Mouse (Mus musculus) liver (tissue): Measurements from ENCODE around the gene Glipr2.
A peak's percentile ranks its signal among the peaks of the same experiment; 100 is the strongest.

Source experiments
- DNase-seq: peaks from one replicate; pipeline ENCODE4 v3.0.0-alpha.2; 2020; ENCODE audit warnings: mixed read lengths

Gene Glipr2

DNA sequence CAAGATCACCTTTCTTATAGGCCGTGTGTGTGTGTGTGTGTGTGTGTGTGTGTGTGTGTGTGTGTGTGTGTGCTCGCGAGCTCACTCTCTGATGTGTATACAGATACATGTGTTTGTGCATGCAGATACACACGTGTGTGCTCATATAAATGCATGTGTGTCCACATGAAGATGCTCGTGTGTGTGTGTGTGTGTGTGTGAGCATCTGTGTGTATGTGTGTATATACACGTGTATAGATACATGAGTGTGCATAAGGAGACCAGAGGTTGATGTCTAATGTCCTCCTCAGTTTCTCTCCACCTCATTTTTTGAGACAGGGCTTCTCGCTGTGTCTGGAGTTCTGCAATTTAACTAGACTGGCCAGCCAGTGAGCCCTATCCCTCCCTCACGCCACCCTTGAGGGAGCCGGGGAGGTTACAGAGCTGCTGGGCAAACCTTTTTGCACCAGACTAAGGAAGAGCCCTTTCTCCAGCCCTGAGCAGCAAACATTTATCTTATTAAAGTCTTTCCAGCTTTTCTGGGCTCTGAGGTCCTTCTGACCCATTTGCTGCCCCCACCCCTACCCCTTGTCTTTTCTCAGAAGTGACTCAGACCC lies 14.4 kb downstream of the Glipr2 start:
- DNase-seq, result no peak

DNA sequence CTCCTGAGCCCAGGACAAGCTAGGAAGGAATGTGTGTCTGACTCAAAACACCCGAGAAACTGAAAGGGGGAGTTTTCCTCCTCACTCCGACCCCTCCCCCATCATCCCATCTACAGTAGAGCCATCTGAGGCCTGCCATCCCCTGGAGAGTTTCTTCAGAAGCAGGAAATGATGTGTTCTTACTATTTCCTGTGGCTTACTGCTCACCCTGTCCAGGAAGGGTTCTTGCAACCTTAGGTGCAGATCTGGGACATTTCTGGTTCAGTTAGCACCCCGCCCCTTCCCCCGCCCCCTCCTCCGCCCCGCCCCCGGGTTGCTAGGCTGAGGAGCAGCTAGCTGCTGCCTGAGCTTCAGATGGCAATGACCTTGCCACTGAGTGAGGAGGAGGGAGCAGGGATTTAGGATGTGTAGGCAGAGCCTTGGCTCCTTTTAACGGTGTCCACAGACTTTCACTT lies 15.0 kb downstream of the Glipr2 start:
- DNase-seq, result peak; percentile 84

DNA sequence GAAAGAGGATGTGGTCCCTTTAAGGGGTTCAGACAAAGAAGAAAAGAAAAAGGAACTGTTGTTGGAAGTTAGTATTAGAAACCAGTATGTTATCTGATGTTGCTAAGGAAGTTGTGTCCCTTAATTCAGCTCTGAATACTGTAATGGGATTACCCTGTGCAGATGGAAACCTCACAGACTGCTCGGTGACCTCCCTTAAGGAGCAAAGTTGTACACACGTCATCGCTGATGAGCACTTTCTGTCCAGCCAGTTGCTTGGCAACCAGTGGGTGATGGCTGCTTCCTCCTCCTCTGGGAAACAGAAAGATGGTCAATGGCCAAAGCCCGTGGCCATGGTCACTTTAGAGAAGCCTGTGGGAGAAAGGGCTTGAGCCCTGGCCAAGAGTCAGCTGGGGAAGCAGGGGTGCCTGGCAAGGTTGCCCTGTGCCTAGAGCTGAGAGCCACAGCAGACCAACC lies 16.4 kb downstream of the Glipr2 start:
- no peak for DNase-seq

DNA sequence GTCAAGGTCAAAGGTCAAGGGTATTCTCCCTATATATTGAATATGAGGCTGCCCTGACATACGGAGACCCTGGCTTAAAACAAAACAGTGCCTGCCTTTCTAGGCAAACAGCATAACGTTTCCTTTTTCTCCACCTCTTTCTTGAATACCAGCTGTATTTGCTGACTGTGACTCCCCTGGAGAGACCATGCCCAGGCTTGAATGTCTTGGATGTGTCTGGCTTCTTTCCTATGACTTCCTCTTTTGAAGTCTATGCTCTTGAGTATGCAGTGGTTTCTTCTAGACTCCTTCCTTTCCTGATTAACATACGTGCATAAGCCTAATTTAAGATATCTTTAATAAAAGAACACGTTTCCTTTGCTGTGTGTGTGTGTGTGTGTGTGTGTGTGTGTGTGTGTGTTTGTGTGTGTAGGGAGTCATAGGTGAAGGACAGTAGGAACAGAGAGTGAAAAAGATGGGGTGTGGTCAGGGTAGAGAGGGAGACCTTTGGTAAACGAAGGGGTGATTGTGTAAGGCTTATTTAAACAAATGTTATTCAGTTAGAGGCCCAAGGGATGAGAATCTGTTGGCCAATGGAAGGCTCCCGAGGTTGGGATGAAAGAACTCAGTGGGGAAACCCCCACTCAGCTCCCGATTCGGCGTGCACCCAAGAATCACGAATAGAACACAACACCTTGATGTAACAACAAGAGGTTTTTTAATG lies 17.9 kb downstream of the Glipr2 start:
- no peak for DNase-seq

DNA sequence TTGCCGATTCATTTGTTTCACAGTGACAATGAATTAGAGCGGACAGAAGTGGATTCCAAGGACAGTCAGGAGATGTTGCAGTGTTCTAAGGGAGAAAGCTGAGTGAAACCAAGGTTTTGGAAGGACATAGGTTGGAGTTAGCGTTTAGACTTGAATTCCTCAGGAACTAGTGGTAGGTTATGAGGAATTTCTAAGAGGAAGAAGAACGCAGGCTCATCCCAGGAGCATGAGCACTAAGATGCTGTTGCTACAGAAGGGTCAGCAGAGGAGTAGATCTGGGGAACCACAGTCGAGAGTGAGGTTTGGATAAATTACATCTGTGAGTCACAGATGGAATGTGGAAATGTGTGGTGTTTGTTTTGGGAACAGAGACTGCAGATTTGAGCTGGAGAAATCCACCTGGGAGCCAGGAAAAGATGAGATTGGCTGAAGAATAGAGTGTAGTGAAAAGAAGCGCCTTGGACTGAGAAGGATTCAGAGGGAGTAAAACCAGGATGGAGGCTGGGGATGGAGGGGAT lies 19.1 kb downstream of the Glipr2 start:
- DNase-seq, result no peak

DNA sequence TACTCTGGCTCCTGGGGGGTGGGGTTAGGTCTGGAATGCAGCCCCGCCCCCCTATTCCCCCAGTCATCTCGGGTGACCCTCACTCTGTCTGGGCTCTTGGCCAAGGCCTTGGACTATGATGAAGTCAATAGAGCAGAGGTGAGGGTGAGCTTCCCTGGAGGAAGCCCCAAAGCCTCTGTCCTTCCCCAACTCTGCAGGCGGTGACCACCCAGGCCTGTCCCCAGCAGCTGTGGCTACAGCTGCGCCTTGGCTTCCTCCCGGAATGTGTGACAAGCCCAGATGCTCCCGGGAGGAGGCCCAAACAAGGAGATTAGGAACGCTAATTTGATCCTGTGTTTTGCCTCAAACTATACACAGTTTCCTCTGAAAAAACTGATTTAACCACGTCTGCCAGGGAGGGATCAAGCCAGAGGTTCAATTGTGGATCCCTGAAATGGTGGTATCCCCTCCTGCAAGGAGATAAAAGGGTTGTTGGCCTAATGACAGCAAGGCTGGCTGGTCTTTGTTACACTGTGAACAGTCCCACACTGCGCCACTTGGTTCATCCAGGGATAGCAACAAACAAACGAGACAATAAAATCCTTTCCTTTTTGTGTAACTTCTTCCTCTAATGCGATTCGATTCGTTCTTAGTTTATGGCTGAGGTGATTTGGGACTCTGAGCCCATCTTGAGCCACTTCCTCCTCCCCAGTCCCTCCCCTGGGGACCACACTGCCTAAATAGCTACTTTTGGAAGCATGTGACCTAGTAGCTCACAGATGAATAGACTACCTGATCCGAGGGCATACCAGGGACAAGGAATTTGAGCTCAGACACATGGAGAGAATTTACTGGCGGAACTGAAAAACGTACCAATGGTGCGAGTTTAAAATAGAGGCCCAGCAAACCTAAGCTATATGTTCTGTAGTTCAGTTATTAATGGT lies 21.6 kb downstream of the Glipr2 start:
- DNase-seq, result peak; percentile 39

DNA sequence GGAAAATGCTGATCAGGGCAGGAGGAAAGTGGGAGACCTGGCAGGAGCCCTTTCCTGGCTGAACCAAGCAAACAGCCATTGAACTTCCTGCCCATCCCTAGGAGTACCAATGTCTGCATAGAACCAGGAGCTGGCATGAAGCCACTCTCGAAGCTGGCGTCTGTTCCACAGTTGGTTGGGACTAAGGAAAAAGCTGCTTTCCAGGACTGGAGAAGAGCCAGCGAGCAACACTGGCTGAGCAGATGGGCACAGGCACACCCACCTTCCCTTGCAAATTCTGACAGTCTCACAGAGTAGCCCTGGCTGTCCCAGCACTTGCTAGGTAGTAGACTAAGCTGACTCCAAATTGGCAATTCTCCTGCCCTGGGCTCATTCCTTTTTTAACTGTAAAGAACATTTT lies 22.5 kb downstream of the Glipr2 start:
- peak; percentile 2 for DNase-seq

DNA sequence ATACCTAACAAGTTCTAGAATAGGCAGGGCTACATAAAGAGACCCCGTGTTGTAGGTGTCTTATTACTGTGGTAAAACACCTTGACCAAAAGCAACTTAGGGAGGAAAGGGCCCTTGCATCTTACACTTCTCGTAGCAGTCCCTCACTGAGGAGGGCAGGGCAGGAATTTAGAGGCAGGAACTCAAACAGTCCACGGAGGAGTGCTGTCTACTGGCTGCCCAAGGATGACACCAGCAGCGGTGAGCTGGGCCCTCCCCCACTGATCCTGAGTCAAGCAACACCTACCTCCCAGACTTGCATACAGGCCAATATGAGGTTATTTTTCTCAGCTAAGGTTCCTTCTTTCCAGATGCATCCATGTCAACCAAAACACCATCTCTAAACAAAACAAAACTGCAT lies 23.0 kb downstream of the Glipr2 start:
- DNase-seq, result peak; percentile 1

DNA sequence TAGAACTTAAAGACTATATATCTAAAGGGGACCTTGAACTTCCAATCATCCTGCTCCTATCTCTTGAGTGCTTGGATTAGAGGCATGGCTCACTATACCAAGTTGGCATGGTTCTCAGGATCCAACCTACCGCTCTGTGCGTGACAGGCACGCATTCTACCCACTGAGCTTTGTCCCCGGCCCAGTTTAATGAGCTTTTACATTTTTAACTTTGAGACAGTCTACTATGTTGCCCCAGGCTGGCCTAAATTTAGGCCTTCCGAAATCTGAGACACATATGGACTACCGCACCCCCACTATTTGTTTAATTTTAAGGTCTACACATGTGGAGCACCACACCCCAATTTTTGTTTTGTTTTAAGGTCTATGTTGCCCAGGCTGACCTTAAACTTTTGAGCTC lies 23.6 kb downstream of the Glipr2 start:
- peak; percentile 2 for DNase-seq

DNA sequence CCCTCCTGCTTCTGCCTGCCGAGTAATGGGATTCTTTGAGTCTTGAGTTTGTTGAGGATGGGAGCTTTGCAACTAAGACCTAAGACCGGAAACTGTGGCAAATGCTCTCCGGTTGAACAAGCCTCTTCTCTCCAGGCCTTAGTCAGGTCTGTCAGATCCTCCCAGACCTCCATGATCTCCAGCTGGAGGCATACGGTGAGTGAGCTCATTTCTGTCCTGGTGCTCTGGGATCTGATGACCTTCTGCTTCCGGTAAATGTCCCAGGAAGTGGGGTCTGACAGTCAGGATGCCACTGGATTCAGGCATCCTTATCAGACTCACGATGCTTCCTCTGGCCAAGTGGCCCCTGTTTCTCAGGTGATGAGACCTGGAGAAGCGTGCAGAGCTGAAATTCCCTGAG lies 24.1 kb downstream of the Glipr2 start:
- DNase-seq, result peak; percentile 2

DNA sequence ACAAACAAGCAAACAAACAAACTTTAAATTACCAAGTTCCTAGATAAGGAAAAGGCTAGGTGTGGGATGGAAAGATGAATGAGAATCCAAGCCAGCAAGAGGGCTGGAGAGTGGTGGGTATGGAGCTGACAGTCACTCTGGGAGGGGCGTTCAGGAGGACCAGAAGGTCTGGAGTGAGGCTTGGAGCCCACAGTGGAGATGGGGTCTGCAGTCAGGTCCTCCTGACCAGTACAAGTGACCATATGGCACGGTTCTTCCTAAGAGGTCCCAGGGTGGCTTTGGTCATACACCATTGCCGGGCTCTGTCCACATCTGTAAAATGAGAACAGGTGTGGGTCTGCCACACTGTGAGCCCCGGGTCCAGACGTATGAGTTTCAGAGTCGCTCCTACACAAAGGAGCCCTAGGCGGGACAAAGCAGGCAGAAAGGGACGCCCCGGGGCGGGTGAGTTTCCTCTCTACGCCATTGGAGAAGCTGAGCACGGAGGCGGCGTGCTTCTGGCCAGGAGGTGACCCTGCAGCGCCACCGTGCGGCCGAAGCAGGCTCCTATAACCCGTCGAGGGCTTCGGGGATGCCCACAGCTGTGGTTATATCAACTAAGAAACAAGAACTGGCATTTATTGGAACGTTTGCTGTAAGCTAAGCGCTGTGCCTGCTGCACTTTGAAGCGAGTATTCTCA lies 25.0 kb downstream of the Glipr2 start:
- peak; percentile 94 for DNase-seq

DNA sequence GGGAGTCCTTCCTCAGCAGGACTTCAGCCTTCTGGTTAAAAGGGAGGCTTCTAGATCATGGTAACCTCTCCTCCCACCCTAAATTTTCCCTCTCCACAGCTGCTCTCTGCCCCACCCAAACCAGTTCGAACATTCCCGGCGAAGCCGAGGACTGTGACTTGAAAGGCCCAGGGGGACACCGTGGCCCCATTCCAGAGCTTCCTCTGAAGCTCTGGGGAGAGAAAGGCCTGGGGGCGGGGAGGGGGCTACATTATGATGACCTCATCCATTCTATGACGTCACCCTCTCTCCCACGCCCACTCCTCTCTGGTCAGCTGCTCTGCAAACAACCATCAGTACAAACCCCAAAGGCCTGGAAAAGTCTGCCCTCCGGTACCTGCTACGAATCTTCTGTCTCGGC lies 26.0 kb downstream of the Glipr2 start, which contains the start of gene Ccin:
TSS of gene Ccin (plus strand) at position 303 of the 400 bp plus-strand sequence.
- no peak for DNase-seq

DNA sequence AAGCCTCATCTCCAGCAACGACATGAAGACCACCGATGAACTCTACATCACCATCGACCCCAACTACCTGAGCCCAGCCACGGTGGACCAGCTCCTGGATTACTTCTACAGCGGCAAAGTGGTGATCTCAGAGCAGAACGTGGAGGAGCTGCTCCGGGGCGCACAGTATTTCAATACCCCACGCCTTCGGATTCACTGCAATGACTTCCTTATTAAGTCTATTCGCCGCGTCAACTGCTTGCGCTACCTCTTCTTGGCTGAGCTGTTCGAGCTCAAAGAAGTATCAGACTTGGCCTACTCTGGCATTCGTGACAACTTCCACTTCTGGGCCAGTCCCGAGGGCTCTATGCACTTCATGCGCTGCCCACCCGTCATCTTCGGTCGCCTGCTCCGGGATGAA lies 26.6 kb downstream of the Glipr2 start:
- DNase-seq, result no peak

DNA sequence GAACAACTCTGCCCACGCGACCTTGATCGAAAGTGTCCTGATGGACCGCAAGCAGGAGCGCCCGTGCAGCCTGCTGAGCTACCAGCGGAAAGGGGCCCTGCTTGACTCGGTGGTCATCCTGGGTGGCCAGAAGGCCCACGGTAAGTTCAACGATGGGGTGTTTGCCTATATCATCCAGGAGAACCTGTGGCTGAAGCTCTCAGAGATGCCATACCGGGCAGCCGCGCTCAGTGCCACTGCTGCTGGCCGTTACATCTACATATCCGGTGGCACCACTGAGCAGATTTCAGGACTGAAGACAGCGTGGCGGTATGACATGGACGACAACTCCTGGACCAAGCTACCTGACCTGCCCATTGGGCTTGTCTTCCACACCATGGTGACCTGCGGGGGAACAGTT lies 27.1 kb downstream of the Glipr2 start:
- DNase-seq, result no peak

DNA sequence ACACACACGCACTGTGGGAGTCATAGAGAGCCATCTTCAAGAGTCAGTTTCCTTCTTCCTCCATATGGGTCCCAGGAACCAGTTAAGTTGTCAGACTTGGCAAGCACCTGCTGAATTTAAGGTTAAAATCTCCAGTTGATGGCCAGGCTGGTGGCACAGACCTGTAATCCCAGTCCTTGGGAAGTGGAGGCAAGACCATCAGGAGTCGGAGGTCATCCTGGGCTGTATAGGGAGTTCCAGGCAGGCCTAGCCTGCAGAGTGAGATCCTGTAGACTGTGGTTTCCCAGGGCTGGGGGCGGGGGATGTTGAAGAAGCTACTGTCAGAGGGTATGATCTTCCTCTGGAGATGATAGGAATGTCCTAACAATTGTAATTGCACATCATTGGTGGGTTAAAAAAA lies 31.8 kb downstream of the Glipr2 start:
- DNase-seq, result no peak

DNA sequence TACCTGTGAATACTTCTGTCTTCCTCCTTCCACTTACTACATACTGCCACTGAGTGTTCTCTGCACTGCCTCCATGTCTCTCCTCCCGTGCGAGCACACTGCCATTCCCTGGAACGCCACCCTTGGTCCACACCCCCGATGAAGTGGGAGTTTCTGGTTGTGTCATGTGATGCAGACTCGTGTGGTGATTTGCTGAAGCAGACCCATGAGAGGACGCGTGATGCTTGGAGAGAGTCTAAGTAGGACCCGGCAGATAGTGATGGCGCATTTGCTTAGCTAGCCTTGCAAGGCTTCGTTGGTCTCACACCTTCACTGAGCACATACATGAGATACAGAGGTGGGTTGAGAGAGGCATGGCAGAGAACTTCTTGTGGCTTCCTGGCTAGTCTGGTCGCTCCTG lies 35.9 kb downstream of the Glipr2 start:
- DNase-seq, result no peak

DNA sequence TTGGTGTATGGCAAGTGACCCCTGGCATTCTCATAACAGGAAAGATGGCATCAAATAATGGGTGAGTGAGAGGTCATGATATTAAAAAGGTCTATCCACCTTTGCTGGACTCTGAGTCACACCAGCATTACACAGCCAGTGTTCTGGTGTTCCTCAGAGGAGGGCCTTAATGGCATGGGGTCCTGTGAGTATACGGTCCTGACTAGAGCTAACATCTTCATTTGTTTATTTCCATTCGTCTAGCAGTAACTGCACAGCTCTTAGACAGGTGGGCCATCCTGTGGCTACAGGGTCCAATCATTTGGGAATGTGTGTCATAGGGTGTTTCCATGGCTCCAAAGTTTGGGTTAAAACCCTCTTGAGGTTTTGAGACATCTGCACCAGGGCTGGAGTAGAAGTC lies 37.1 kb downstream of the Glipr2 start:
- no peak for DNase-seq

DNA sequence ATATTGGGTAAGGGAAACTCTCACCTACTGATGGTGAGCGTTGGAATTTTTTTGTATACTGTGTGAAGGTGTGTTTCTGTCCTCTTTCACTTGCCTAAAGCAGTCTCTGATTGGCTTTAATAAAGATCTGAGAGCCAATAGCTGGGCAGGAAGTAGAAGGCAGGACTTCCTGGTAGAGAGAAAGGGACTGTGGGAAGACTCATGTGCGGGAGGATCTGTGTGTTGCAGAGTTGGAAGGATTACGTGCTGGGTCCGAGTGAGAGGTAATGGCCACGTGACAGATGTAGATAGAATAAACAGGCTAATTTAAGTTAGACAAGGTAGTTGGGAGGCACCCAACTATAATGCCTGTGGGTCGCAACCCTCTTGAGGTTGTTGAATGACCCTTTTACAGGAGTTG lies 46.4 kb downstream of the Glipr2 start:
- peak; percentile 58 for DNase-seq

DNA sequence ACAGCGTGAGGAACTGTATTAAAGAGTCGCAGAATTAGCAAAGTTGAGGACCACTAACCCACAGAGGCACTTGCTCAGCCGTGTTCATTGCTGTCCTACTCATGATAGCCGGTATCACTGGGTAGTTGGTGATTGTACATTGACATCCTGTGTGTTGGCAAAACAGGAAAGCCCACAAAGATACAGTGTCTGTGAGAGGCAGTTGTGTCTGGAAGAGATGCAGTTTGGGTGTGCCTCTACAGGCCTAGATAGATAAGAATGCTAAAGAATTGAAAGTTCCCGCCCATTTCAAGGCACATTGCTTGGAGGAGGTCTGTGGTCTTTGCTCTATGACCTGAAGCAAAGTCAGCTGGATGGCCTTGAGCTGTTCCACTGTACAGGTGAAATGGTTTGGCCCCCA lies 46.9 kb downstream of the Glipr2 start, which contains the start of gene Clta:
TSS of gene Clta (plus strand) at position 327 of the 400 bp plus-strand sequence.
- peak; percentile 71 for DNase-seq

DNA sequence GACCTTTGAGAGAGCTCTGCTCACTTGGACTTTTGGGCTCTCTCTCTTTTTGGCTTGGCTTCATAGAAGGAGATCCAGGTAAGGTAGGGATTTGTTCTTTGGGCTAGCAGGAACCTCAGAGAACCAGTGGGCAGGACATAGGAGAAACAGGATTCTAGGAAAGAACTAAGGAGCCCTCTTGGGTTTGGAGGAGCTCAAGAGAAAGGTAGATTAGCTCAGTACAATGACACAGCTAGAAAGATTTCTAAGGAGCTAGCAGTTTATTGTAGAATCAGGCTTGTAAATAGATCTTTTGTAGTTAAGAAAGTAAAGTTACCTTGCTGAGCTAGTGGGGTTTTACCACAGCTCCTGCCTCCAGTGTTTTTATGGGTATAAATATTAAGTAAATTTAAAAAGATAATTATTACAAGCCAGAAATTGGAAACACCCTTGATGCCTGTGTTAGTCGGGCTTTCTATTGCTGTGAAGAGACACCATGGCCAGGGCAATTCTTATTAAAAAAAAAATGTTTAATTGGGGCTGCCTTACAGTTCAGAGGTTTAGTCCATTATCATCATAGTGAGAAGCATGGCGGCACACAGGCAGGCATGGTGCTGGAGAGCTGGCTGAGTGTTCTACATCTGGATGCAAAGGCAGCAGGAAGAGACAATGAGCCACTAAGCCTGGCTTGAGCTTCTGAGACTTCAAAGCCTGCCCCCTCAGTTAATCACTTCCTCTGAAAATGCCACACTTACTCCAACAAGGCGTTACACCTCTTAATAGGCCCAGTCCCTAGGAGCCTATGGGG lies 47.6 kb downstream of the Glipr2 start:
- peak; percentile 30 for DNase-seq

DNA sequence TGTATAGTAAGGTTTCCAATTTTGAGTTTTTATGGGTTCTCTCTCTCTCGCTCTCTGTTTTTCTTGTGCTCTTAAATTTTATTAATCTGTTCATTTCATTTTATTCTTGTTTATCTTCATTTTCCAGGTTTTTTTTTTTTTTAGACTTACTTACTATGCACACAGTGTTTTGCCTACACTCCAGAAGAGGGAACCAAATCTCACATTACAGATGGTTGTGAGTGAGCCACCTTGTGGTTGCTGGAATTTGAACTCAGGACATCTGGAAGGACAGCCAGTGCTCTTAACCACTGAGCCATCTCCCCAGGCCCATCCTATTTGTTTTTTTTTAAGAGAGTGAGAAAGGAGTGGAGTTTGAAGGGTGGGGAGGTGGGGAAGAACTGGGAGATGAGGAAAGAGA lies 53.0 kb downstream of the Glipr2 start:
- no peak for DNase-seq

DNA sequence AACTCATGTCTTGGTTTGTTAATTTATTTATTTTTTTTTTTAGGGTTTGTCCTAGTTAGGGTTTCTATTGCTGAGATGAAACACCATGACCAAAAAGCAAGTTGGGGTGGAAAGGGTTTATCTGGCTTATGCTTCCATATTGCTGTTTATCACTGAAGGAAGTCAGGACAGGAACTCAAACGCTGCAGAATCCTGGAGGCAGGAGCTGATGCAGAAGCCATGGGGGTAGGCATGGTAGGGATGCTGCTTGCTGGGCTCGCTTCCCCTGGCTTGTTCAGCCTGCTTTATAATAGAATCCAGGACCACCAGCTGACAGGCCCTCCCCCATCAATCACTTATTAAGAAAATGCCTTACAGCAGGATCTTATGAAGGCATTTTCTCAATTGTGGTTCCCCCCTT lies 53.7 kb downstream of the Glipr2 start:
- no peak for DNase-seq
